ENCODE assay signal across 9 mouse cellular contexts in the genomic region with DNA sequence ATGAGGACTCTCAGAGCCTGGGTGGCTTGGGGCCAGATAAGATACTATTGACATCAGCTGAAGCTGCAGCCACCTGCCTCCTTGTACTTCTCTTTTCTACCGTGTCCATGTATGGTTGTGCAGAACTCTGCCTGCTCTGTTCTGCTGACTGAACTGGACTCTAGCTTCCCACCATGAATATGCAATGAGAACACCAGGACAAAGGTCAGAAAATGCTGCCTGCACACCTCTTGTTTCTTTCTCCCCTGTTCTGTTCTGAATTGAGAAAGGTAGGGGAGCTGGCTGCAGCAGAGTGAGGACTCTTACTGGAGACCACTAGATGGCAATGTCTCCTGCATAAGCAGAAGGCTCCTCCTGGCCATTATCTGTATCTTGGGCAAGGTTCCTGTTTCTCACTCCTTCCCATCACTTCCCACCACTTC. TPM values are rescaled to one million over a fixed set of nuclear protein-coding genes. Genes with fewer than 3 reads are reported as not detected.
A peak's percentile ranks its signal among the peaks of the same experiment; 100 is the strongest.
DNase-seq lines count a peak whose midpoint lies in the region; TF ChIP-seq lines count a peak whose summit lies in the region.
"Had no signal": no experiment of that assay in that cellular context is flagged by ENCODE, and none has a peak within 500 bp of the region (broad histone marks: within the 10 kb centered on the region; RNA-seq: fewer than 3 reads in every experiment).

No protein-coding gene starts in this region.

- H3K4me1 ChIP-seq in lung, adult 2 months (ENCODE audit: control insufficient read depth, insufficient read depth, low read length), result no peaks in the 10 kb centered on the region
- H3K4me1 ChIP-seq in small intestine, adult 2 months (ENCODE audit: control insufficient read depth, insufficient read depth, insufficient read length, low read length), result peaks cover 25% of the 10 kb centered on the region; the same call in 1 of the 2 replicates
- H3K4me1 ChIP-seq: embryonic facial prominence, embryonic 12.5 days had no signal

- peak overlapping the region; percentile 39 for H3K27ac ChIP-seq in small intestine, adult 2 months (ENCODE audit: insufficient read depth, low read depth, low read length)
- H3K27ac ChIP-seq: embryonic facial prominence, embryonic 12.5 days had no signal

- H3K4me3 ChIP-seq in lung, adult 2 months (replicated peaks; ENCODE audit: extremely low read depth, low read depth, low read length), result no peak overlapping the region
- H3K4me3 ChIP-seq in small intestine, adult 2 months (ENCODE audit: low read depth, low read length), result no peak overlapping the region
- H3K4me3 ChIP-seq: embryonic facial prominence, embryonic 12.5 days had no signal

- intact Hi-C loops in gastrocnemius, postnatal 14 days (cut with DNase I; ENCODE audit: low total_unique reads), result no loop called here

- TF ChIP-seq CTCF in lung, adult 2 months (IDR thresholded peaks at IDR 0.05; ENCODE audit: insufficient read depth, low read length), result peak; percentile 27; the same call in 1 of the 2 replicates
- TF ChIP-seq CTCF in small intestine, adult 2 months (IDR thresholded peaks at IDR 0.05; ENCODE audit: extremely low read depth, insufficient read length, insufficient replicate concordance, low read depth, low read length), result peak; percentile 60; the same call in 1 of the 2 replicates

- peak; percentile 51 for DNase-seq in layer of hippocampus, adult 11-12 months (ENCODE audit: low spot score)
- DNase-seq in layer of hippocampus, postnatal 25 days (ENCODE audit: extremely low spot score in 1 of 2, low spot score in 1 of 2), result no peak
- DNase-seq in MN1 (ENCODE audit: low spot score), result peak; percentile 13
- DNase-seq in embryo, embryonic 10.5 days (ENCODE audit: low spot score), result peak; percentile 59
- DNase-seq in kidney, adult 11 months, result peak; percentile 87
- DNase-seq in lung, adult 2 months, result no peak
- DNase-seq in gastrocnemius, postnatal 14 days, result no peak

- H3K36me3 ChIP-seq in small intestine, adult 2 months (ENCODE audit: control insufficient read depth, insufficient read depth, low read length), result peaks cover 33% of the 10 kb centered on the region
- H3K36me3 ChIP-seq: embryonic facial prominence, embryonic 12.5 days had no signal

- WGBS in lung, adult 2 months, result 42% methylated on average over 1 of the region's 1 CpGs
- 15% methylated on average over 1 of the region's 1 CpGs for WGBS in small intestine, adult 2 months

- no peak for TF ChIP-seq POLR2A in lung, adult 2 months (IDR thresholded peaks at IDR 0.05; ENCODE audit: borderline replicate concordance, extremely low read depth, low read depth, low read length)
- TF ChIP-seq POLR2A in small intestine, adult 2 months (IDR thresholded peaks at IDR 0.05; ENCODE audit: low read depth, low read length), result no peak

- no peaks in the 10 kb centered on the region for H3K27me3 ChIP-seq in small intestine, adult 2 months (ENCODE audit: control insufficient read depth, insufficient read depth, low read length)
- H3K27me3 ChIP-seq: embryonic facial prominence, embryonic 12.5 days had no signal

RNA-seq across cellular contexts. Expression of a gene that starts 6.3 kb away (rescaled TPM):
- total RNA-seq in layer of hippocampus, postnatal 25 days (2021), result under 1 TPM; 0.27 to 0.28 TPM
- 0.07 and 0.08 TPM in 2 replicates for polyA plus RNA-seq in lung, adult 2 months (2012; rRNA removed)
- 0.44 and 0.72 TPM in 2 replicates for polyA plus RNA-seq in small intestine, adult 2 months (2012; rRNA removed)
- not detected for total RNA-seq in gastrocnemius, postnatal 14 days (2021)

RNA-seq across cellular contexts. Expression of a gene that starts 39.6 kb away (rescaled TPM):
- under 1 TPM; 0.10 to 0.14 TPM for total RNA-seq in layer of hippocampus, postnatal 25 days (2021)
- polyA plus RNA-seq in lung, adult 2 months (2012; rRNA removed), result 0.67 and 0.84 TPM in 2 replicates
- polyA plus RNA-seq in small intestine, adult 2 months (2012; rRNA removed), result 3.7 and 7.1 TPM in 2 replicates
- under 1 TPM in 1 of 2 experiments, not detected in 1; 0.11 TPM for total RNA-seq in gastrocnemius, postnatal 14 days (2021)

RNA-seq across cellular contexts. Expression of a gene that starts 40.0 kb away (rescaled TPM):
- total RNA-seq in layer of hippocampus, postnatal 25 days (2021), result 10 to 100 TPM; 12.2 to 14.1 TPM
- 1.4 and 3.1 TPM in 2 replicates for polyA plus RNA-seq in lung, adult 2 months (2012; rRNA removed)
- polyA plus RNA-seq in small intestine, adult 2 months (2012; rRNA removed), result 120 and 187 TPM in 2 replicates
- total RNA-seq in gastrocnemius, postnatal 14 days (2021), result not detected

Comparison
In these comparisons a context has a peak if more than half of its experiments do, and no peak if none do; other contexts are left out.
1. DNase-seq: peak in layer of hippocampus, adult 11-12 months (single experiment), MN1 (single experiment), embryo, embryonic 10.5 days (single experiment) and kidney, adult 11 months (single experiment); none in layer of hippocampus, postnatal 25 days (0 of 2), lung, adult 2 months (single experiment) and gastrocnemius, postnatal 14 days (single experiment).
2. RNA of a gene that starts 40.0 kb away (total RNA-seq): 12.2 to 14.1 TPM in layer of hippocampus, postnatal 25 days; not detected in gastrocnemius, postnatal 14 days; every median in the first group is over 10 times any median in the second.